Mouse (Mus musculus) forebrain, postnatal 0 days (tissue): ENCODE data around the gene Pheta1. TPM values are rescaled to one million over a fixed set of nuclear protein-coding genes. Genes with fewer than 3 reads are reported as not detected.

Source experiments
- ATAC-seq: fragments of 200-750 bp; cut with Nextera tagmentation; 2 replicates; pipeline ENCODE4 v1.8.0; 2017; ENCODE audit warnings: mild to moderate bottlenecking, moderate library complexity
- DNase-seq: peaks from one replicate; pipeline ENCODE4 v3.0.0-alpha.2; 2015
- H3K27ac ChIP-seq: fragments of 300-500 bp; sonication (generic); 2 replicates; pipeline ENCODE4 v1.5.1; 2014; ENCODE audit warnings: low read depth, mild to moderate bottlenecking, antibody characterized with exemption, low read length, moderate library complexity, mixed read lengths
- H3K27me3 ChIP-seq: fragments of 300-500 bp; sonication (generic); 2 replicates; pipeline ENCODE4 v1.6.1; 2014; ENCODE audit warnings: mild to moderate bottlenecking, low read length, mixed read lengths; ENCODE audit not compliant: insufficient read depth
- H3K36me3 ChIP-seq: fragments of 300-500 bp; sonication (generic); 2 replicates; pipeline ENCODE4 v1.6.1; 2014; ENCODE audit warnings: mild to moderate bottlenecking, moderate library complexity; ENCODE audit not compliant: insufficient read depth
- H3K4me1 ChIP-seq: fragments of 300-500 bp; sonication (generic); 2 replicates; pipeline ENCODE4 v1.6.1; 2014; ENCODE audit warnings: antibody characterized with exemption; ENCODE audit not compliant: insufficient read depth
- H3K4me2 ChIP-seq: fragments of 300-500 bp; sonication (generic); 2 replicates; pipeline ENCODE4 v1.6.1; 2014; ENCODE audit warnings: low read depth, mild to moderate bottlenecking, moderate library complexity
- H3K4me3 ChIP-seq: fragments of 300-500 bp; sonication (generic); 2 replicates; pipeline ENCODE4 v1.5.1; 2014; ENCODE audit warnings: low read depth, low read length, mixed read lengths
- H3K9ac ChIP-seq: fragments of 300-500 bp; sonication (generic); 2 replicates; pipeline ENCODE4 v1.6.1; 2014; ENCODE audit warnings: mild to moderate bottlenecking
- H3K9me3 ChIP-seq: fragments of 300-500 bp; sonication (generic); 2 replicates; pipeline ENCODE4 v1.6.1; 2016; ENCODE audit warnings: low read length
- CTCF ChIP-seq: sonication (generic); IDR thresholded peaks from 2 replicates; pipeline ENCODE4 v1.5.1; 2016; ENCODE audit warnings: antibody characterized with exemption, control low read depth, low read depth
- WGBS: fragments of 180-500 bp; shearing (Covaris S2); extraction: QIAGEN DNeasy Blood & Tissue Kit; methylation state at CpG from one replicate; pipeline ENCODE4 v1.1.7; 2014; 5-methylcytosine and 5-hydroxymethylcytosine counted together
- polyA plus RNA-seq: library from polyadenylated mRNA; unstranded; fragments of >200 nt; fragmentation: Nextera tagmentation; extraction: Ambion mirVana; gene quantifications from 2 replicates; pipeline ENCODE4 v1.2.1, GENCODE M21; 2015
- total RNA-seq: library from RNA; depleted of rRNA; stranded (reverse); fragments of >200 nt; gene quantifications from 2 replicates; pipeline ENCODE4 v1.2.3, GENCODE M21; 2014

Gene Pheta1
- total and polyA plus RNA-seq, 2 experiments from 2014 or later: 36.3 to 49.7 TPM

DNA sequence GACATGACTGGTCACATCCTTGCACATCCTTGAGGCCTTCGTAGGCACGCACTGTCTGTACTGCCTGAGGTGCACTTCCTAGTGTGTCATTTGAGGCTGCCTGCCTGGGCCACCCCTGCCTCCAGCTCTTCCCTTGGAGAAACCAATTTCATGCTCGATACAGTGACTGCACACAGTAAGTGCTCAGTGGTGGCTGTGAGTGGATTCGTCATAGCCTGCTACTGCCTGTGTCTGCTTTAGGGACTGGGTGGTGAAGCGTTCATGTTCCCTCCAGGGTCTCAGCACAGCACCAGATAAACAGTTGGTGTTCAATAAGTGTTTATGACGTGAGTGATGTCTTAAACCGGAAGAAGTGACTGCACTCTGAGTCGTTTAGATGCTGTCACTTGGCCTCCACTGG lies 34.6 kb downstream of the Pheta1 start:
- no peak overlapping the region for H3K27ac ChIP-seq

DNA sequence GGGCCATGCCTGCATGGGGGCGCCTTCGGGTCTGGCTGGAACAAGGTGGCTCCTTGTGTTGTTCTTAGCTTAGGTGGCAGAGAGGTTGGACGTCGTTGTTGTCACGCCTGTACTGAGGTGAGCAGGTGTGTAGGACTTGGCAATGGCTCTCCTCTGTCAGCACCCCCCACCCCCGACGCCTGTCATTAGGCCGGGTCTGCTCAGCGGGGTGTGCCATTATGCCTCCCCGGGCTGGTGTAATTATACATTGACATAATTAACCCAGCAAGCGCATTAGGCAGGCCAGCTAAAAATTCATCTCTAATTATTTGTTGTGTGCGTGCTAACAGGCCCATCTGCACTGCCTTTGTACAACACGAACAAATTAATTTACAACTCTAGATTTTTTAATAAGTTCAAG lies 40.6 kb downstream of the Pheta1 start:
- 0 out of 2 replicates have a peak overlapping the region, but pooled peaks have one; percentile 21 for H3K27ac ChIP-seq
- WGBS: 14% methylated on average over 13 of the region's 13 CpGs
- H3K36me3 ChIP-seq: 0 out of 2 replicates have a peak, but pooled peaks cover 8% of the 10 kb centered on the region
- no peak overlapping the region for H3K4me2 ChIP-seq
- TF ChIP-seq CTCF: no peak
- no peaks in the 10 kb centered on the region for H3K4me1 ChIP-seq
- DNase-seq (peak; percentile 56), ATAC-seq (peak; percentile 60)
- no peak overlapping the region for H3K4me3 ChIP-seq
- H3K9me3 ChIP-seq: no peaks in the 10 kb centered on the region
- H3K27me3 ChIP-seq: no peaks in the 10 kb centered on the region
- H3K9ac ChIP-seq: no peak overlapping the region

More for the DNA sequence above, 34.6 kb downstream of the Pheta1 start:
- H3K4me1 ChIP-seq: no peaks in the 10 kb centered on the region
- 84% methylated on average over 8 of the region's 8 CpGs for WGBS
- H3K4me3 ChIP-seq: no peak overlapping the region
- ATAC-seq (no peak), DNase-seq (no peak)
- TF ChIP-seq CTCF: no peak
- no peaks in the 10 kb centered on the region for H3K27me3 ChIP-seq
- no peak overlapping the region for H3K9ac ChIP-seq
- H3K9me3 ChIP-seq: no peaks in the 10 kb centered on the region
- H3K36me3 ChIP-seq: 0 out of 2 replicates have a peak, but pooled peaks cover 8% of the 10 kb centered on the region
- no peak overlapping the region for H3K4me2 ChIP-seq

DNA sequence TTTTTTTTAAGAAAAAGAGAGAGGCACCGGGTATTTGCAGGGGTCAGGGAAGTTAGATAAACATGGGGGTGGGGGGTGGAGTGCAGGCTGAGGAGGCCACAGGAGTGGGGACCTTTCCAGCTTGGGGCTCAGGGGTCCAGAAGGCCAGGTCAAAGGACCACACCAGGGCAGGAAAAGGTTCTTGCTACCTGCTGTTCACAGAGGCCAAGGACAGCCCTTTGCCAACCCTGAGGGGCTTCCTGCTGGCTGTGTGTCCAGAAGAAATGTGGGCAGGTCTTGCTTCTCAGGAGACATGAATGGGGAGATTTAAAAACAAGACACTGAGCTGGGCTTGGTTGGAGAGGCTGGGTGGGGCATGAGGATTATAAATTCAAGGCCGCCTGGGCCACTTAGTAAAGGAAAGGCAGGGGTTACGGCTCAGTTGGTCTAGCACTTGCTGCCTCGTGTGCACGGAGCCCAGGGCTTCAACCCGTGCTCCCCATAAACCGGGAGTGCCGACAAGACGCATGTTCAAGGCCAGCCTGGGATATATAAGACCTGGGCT lies 41.1 kb downstream of the Pheta1 start:
- H3K36me3 ChIP-seq: 0 out of 2 replicates have a peak, but pooled peaks cover 8% of the 10 kb centered on the region
- 0 out of 2 replicates have a peak, but pooled peaks cover 3% of the 10 kb centered on the region for H3K4me1 ChIP-seq
- no peak overlapping the region for H3K4me3 ChIP-seq
- 29% methylated on average over 9 of the region's 9 CpGs for WGBS
- no peak overlapping the region for H3K4me2 ChIP-seq
- H3K27me3 ChIP-seq: no peaks in the 10 kb centered on the region
- no peak for TF ChIP-seq CTCF
- DNase-seq (no peak), ATAC-seq (no peak)
- no peaks in the 10 kb centered on the region for H3K9me3 ChIP-seq
- H3K9ac ChIP-seq: no peak overlapping the region
- H3K27ac ChIP-seq: peak overlapping the region; percentile 45

DNA sequence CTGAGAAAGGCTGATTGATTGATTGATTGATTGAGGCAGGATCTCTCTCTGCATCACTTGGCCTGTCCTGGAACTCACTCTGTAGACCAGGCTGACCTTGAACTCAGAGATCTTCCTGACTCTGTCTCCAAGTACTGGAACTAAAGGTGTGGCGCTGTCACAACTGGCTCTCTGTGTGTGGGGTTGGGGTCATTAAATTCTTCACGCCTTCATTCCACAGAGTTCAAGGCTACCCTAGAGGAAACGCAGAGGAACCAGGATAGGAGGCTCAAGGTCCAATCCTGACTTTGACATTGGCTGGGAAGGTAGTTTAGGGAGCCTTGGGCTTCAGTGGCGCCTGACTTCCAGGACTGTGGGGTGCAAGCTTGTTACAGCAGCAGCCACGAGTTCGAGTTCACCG lies 42.1 kb downstream of the Pheta1 start:
- Histone ChIP-seq H3K9me3 (no peaks in the 10 kb centered on the region), H3K4me2 (no peak overlapping the region), H3K4me1 (peaks cover 12% of the 10 kb centered on the region; the same call in 1 of the 2 replicates), H3K9ac (no peak overlapping the region), H3K27me3 (no peaks in the 10 kb centered on the region), H3K4me3 (no peak overlapping the region), H3K27ac (no peak overlapping the region), H3K36me3 (0 out of 2 replicates have a peak, but pooled peaks cover 5% of the 10 kb centered on the region)
- TF ChIP-seq CTCF: no peak
- 92% methylated on average over 7 of the region's 7 CpGs for WGBS
- DNase-seq (no peak), ATAC-seq (no peak)

DNA sequence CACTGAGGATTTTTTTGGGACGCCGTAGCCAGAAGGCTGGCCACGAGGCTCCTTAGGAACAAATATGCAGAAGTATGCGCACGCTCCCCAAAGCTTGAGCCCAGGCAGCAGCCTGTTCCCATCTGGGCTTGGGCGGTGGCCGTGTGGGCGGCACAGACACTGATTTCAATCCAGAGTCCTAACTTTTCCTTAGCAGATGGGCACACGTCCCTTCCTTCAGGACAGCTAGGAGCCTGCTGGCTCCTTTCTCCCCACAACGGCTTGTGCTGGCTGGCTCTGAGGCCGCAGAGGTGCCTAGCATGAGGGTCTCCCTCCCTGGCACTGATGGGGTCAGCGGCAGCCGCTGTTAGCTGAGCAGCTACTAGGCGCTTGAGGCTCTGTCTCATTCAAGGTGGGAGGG lies 43.5 kb downstream of the Pheta1 start:
- H3K4me3 ChIP-seq: no peak overlapping the region
- no peak overlapping the region for H3K4me2 ChIP-seq
- no peak for TF ChIP-seq CTCF
- H3K9me3 ChIP-seq: no peaks in the 10 kb centered on the region
- peak overlapping the region; percentile 54 for H3K27ac ChIP-seq
- H3K4me1 ChIP-seq: peaks cover 14% of the 10 kb centered on the region; the same call in 1 of the 2 replicates
- peak; percentile 47 for ATAC-seq
- no peak overlapping the region for H3K9ac ChIP-seq
- peak; percentile 69 for DNase-seq
- 72% methylated on average over 14 of the region's 14 CpGs for WGBS
- H3K36me3 ChIP-seq: no peaks in the 10 kb centered on the region
- no peaks in the 10 kb centered on the region for H3K27me3 ChIP-seq

DNA sequence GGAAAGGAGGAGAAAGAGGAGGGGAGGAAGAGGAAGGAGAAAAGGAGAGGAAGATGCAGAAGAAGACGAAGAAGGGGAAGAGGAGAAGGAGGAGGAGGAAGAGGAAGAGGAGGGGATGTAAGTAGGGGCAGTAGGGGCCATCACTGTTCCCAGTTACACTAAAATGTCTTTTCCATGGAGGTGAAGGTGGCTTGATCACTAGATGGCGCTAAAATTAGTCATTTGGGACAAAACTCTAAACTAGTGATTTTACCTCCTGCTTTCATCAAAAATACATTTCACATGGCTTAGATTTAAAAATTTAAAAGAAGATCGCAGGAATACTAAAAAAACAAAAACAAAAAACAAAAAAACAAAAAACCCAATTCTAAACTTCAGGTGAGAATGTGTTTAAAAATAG lies 44.8 kb downstream of the Pheta1 start:
- ATAC-seq: no peak
- H3K36me3 ChIP-seq: no peaks in the 10 kb centered on the region

DNA sequence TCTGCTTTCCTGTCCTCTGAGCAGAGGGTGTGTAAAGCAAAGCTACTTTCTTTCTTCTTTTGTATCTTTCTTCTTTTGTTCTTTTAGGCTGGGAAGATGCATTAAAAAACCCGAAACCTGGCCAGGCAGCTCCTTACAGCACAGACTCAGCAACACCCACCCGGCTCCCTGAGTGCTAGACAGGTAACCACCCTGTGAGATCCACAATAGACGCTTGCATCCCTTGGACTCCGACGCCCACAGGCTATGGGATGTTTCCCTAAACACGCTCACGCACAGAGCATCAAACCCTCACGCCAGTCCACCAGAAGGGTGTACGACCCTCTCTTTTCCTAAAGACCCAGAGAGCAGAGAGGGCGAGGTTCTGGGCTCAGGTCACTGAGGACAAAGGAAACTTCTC lies 45.9 kb downstream of the Pheta1 start:
- Histone ChIP-seq H3K9ac (peak overlapping the region; percentile 25), H3K36me3 (no peaks in the 10 kb centered on the region), H3K27me3 (no peaks in the 10 kb centered on the region), H3K4me1 (peaks cover 14% of the 10 kb centered on the region; the same call in 1 of the 2 replicates), H3K27ac (peak overlapping the region; percentile 74), H3K4me3 (peak overlapping the region; percentile 0; the same call in 1 of the 2 replicates), H3K9me3 (no peaks in the 10 kb centered on the region), H3K4me2 (peak overlapping the region; percentile 8)
- no peak for TF ChIP-seq CTCF
- DNase-seq (no peak), ATAC-seq (no peak)
- WGBS: 41% methylated on average over 10 of the region's 10 CpGs

More for the DNA sequence above, 44.8 kb downstream of the Pheta1 start:
- Histone ChIP-seq H3K9me3 (no peaks in the 10 kb centered on the region), H3K4me2 (0 out of 2 replicates have a peak overlapping the region, but pooled peaks have one; percentile 10), H3K27me3 (no peaks in the 10 kb centered on the region), H3K27ac (no peak overlapping the region), H3K4me3 (no peak overlapping the region), H3K4me1 (peaks cover 14% of the 10 kb centered on the region; the same call in 1 of the 2 replicates), H3K9ac (no peak overlapping the region)
- peak; percentile 69 for TF ChIP-seq CTCF
- 37% methylated on average over 3 of the region's 3 CpGs for WGBS
- DNase-seq: peak; percentile 74
